Mouse (Mus musculus) kidney, postnatal 36 days (tissue): ENCODE data around the gene Pola1.

Experiments
- DNase-seq, 2 experiments: peaks; one replicate each; pipeline ENCODE4 v3.0.0; 2021 to 2022; ENCODE audit warnings: mixed read lengths in 2 of 2

Gene Pola1

GRCm38 (mm10) chrX:93631657-93632449 lies at the start of gene Pola1:
Pola1 (minus strand) TSS chrX:93632155.
- peak; percentile 89 to 91 for DNase-seq

GRCm38 (mm10) chrX:93676228-93676627 lies 44.3 kb upstream of the Pola1 start:
- DNase-seq = no peak

- DNase-seq = peak; percentile 13 to 20
Observed at GRCm38 (mm10) chrX:93674836-93675795, 43.2 kb upstream of the Pola1 start.

- no peak for DNase-seq
Observed at GRCm38 (mm10) chrX:93674432-93674831, 42.5 kb upstream of the Pola1 start.

GRCm38 (mm10) chrX:93664787-93665186 lies 32.8 kb upstream of the Pola1 start:
- no peak for DNase-seq

GRCm38 (mm10) chrX:93663919-93664586 lies 32.1 kb upstream of the Pola1 start:
- DNase-seq = no peak

- no peak for DNase-seq
Observed at GRCm38 (mm10) chrX:93655153-93655552, 23.2 kb upstream of the Pola1 start.

GRCm38 (mm10) chrX:93654218-93655002 lies 22.5 kb upstream of the Pola1 start, which contains the start of gene Pcyt1b:
Pcyt1b (plus strand) TSS chrX:93654863.
- no peak for DNase-seq

GRCm38 (mm10) chrX:93650738-93651137 lies 18.8 kb upstream of the Pola1 start:
- DNase-seq = no peak

- DNase-seq = no peak
Observed at GRCm38 (mm10) chrX:93644022-93644421, 12.1 kb upstream of the Pola1 start.

GRCm38 (mm10) chrX:93643600-93643999 lies 11.6 kb upstream of the Pola1 start:
- DNase-seq = no peak

GRCm38 (mm10) chrX:93634861-93635375 lies 3.0 kb upstream of the Pola1 start:
- DNase-seq = peak; percentile 4 to 17

GRCm38 (mm10) chrX:93630256-93630655 lies 1.7 kb downstream of the Pola1 start:
- DNase-seq = no peak

- no peak for DNase-seq
Observed at GRCm38 (mm10) chrX:93602214-93602613, 29.7 kb downstream of the Pola1 start.

- DNase-seq = no peak
Observed at GRCm38 (mm10) chrX:93594283-93594682, 37.7 kb downstream of the Pola1 start.

GRCm38 (mm10) chrX:93580931-93581330 lies 51.0 kb downstream of the Pola1 start:
- peak in 1 of 2 experiments; percentile 22 for DNase-seq

GRCm38 (mm10) chrX:93557171-93557570 lies 74.8 kb downstream of the Pola1 start:
- no peak for DNase-seq

- peak in 1 of 2 experiments; percentile 8 for DNase-seq
Observed at GRCm38 (mm10) chrX:93539779-93540178, 92.2 kb downstream of the Pola1 start.

- DNase-seq = peak in 1 of 2 experiments; percentile 3
Observed at GRCm38 (mm10) chrX:93502865-93503353, 129.0 kb downstream of the Pola1 start.

- no peak for DNase-seq
Observed at GRCm38 (mm10) chrX:93497597-93497996, 134.4 kb downstream of the Pola1 start.

- no peak for DNase-seq
Observed at GRCm38 (mm10) chrX:93465711-93466110, 166.2 kb downstream of the Pola1 start.
